Mouse (Mus musculus): Measurements from ENCODE around the gene Nfix. TPM values are rescaled to one million over a fixed set of nuclear protein-coding genes. Genes with fewer than 3 reads are reported as not detected.

Gene Nfix
- total RNA-seq, 1 experiment from 2014 or later, result 26.3 TPM

DNA sequence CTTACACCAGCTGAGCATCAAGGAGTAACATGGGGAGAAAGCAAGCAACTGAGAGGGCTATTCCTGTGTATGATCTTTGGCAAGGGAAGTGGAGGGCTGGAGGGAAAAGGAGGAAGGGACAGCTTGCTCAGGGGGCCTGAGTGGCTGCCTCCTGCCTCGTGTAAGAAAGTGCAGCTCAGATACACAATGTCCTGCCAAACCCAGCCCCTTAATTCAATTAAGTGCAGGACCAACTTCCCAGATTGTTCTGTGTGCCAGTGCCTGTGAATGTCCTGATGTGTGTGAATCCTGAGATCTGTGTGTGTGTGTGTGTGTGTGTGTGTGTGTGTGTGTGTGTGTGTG is 60.8 kb downstream of the Nfix start:
- ATAC-seq (replicated peaks in 1 of 2; ENCODE audit: insufficient read depth in 1 of 2, low FRiP score in 2 of 2, low TSS enrichment in 1 of 2, low read depth in 1 of 2, poor library complexity in 2 of 2, severe bottlenecking in 2 of 2), result no peak

GRCm38 (mm10) chr8:84738715-84739400 is 61.3 kb downstream of the Nfix start:
- no peak for ATAC-seq (replicated peaks in 1 of 2; ENCODE audit: insufficient read depth in 1 of 2, low FRiP score in 2 of 2, low TSS enrichment in 1 of 2, low read depth in 1 of 2, poor library complexity in 2 of 2, severe bottlenecking in 2 of 2)

DNA sequence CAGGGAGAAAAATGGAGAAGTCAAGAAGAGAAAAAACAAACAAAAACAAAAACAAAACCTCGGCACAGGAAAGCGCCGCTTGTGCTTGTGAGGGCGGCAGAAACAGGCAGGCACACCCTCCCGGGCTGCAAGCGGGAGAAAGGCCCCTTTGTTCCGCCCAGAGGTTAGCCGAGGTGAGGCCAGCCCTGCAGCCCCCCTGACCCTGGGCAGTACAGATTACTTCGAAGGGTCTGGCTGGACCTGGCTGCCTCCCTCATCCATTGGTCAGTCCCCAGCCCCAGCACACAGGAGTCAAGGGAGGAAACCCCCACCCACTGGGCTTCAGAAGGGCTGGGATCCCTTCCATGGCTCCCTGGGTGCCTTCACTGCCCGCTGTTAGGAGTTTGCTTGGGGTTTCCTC is 61.9 kb downstream of the Nfix start:
- ATAC-seq (replicated peaks in 1 of 2; ENCODE audit: insufficient read depth in 1 of 2, low FRiP score in 2 of 2, low TSS enrichment in 1 of 2, low read depth in 1 of 2, poor library complexity in 2 of 2, severe bottlenecking in 2 of 2), result no peak

- peak; percentile 94 to 95 for ATAC-seq (replicated peaks in 1 of 2; ENCODE audit: insufficient read depth in 1 of 2, low FRiP score in 2 of 2, low TSS enrichment in 1 of 2, low read depth in 1 of 2, poor library complexity in 2 of 2, severe bottlenecking in 2 of 2)
Observed at GRCm38 (mm10) chr8:84737608-84738007, 62.5 kb downstream of the Nfix start.

GRCm38 (mm10) chr8:84736521-84736920 is 63.6 kb downstream of the Nfix start:
- ATAC-seq (replicated peaks in 1 of 2; ENCODE audit: insufficient read depth in 1 of 2, low FRiP score in 2 of 2, low TSS enrichment in 1 of 2, low read depth in 1 of 2, poor library complexity in 2 of 2, severe bottlenecking in 2 of 2), result no peak

DNA sequence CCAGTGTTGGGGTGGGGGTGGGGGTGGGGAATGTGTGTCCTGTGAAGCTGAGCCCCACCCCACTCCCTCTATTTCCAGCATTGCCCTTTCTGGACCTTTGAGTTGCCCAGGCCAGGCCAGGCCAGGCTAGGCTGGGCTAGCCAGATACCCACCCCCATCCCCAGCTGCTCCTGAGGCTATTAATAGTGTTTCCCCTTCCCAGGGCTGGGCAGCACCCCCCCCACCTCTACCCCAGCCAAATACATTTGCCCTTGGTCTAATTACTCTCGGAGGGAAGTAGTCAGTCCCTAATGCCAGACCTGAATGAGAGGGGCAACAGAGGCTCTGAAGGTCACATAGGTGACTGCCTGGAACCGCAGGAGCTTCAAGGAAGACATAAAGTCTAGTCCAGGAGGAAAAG is 64.5 kb downstream of the Nfix start:
- ATAC-seq (replicated peaks in 1 of 2; ENCODE audit: insufficient read depth in 1 of 2, low FRiP score in 2 of 2, low TSS enrichment in 1 of 2, low read depth in 1 of 2, poor library complexity in 2 of 2, severe bottlenecking in 2 of 2), result no peak

- no peak for ATAC-seq (replicated peaks in 1 of 2; ENCODE audit: insufficient read depth in 1 of 2, low FRiP score in 2 of 2, low TSS enrichment in 1 of 2, low read depth in 1 of 2, poor library complexity in 2 of 2, severe bottlenecking in 2 of 2)
Observed at GRCm38 (mm10) chr8:84734680-84735079, 65.5 kb downstream of the Nfix start.

GRCm38 (mm10) chr8:84733959-84734358 is 66.2 kb downstream of the Nfix start:
- ATAC-seq (replicated peaks in 1 of 2; ENCODE audit: insufficient read depth in 1 of 2, low FRiP score in 2 of 2, low TSS enrichment in 1 of 2, low read depth in 1 of 2, poor library complexity in 2 of 2, severe bottlenecking in 2 of 2), result no peak

DNA sequence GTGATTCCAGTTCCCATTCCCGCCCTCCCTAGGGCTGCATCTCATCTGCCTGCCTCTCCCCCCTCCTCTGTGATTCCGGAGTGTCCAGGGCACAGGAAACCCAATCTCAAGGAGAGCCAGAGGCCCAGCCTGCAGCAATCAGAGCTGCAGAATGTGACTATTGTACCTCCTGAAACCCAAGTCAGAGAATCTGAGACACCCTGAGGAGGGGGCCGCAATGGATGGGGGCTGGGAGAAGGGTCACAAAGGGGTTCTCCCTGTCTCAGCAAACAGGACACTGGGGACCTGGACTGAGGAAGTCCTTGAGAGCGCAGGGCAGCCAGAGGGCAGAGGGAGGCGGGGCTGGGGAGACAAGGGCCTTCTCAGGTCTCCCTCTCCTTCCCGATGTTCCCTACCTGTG is 67.1 kb downstream of the Nfix start:
- ATAC-seq (replicated peaks in 1 of 2; ENCODE audit: insufficient read depth in 1 of 2, low FRiP score in 2 of 2, low TSS enrichment in 1 of 2, low read depth in 1 of 2, poor library complexity in 2 of 2, severe bottlenecking in 2 of 2), result no peak

DNA sequence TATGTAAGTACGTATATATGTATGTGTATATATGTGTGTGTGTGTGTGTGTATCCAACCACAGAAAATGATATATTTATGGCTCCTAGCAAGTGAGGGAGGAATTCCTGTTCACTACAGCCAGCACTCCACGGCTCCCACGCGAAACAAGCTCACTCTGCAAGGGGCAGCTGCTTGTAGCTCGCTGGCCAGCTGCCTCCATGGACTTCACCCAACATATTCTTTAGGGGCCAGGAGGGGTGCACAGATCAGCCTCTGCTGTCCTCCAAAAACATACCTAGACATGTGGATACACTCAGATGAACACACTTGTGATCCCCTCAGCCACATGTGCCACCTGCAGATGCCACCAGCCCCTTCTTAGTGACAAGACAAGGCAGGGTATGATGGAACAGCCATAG is 67.6 kb downstream of the Nfix start:
- no peak for ATAC-seq (replicated peaks in 1 of 2; ENCODE audit: insufficient read depth in 1 of 2, low FRiP score in 2 of 2, low TSS enrichment in 1 of 2, low read depth in 1 of 2, poor library complexity in 2 of 2, severe bottlenecking in 2 of 2)

DNA sequence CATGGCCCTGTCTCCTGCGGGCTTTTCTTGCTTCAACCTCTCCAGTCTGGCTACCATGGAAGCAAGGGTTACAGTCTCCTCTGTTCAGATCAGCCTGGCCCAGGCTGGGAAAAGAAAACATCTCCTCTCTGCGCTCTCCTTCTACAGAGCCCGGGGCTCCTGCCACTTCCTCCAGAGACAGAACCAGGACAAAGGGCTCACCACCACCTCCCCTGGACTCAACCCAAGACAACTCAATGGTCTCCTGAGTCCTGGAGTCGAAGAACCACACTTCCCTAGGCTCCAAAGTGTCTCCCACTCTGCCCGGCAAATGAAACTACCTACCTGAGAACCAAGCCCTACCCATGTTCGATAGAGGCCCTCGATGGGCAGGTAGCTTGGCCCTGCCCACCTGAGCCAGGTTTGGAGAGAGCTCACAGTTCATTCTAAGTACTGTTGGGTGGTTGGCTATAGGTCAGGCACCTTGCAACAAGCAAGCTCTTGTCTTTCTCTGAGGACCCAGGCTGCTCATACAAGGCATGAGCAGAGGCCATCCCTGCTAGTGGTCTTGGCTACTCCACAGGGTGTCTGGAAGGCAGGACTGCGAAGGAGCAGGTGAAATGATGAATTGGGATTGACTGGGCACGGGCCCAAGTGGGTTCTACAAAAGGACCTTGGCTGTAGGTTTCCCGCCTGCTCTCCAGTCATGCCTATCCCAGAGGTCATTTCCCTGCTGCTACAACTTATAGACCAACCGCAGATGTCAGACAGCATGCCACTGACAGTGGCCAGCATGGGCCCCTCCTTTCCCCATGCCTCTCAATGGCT is 68.6 kb downstream of the Nfix start:
- ATAC-seq (replicated peaks in 1 of 2; ENCODE audit: insufficient read depth in 1 of 2, low FRiP score in 2 of 2, low TSS enrichment in 1 of 2, low read depth in 1 of 2, poor library complexity in 2 of 2, severe bottlenecking in 2 of 2), result 0 out of 4 replicates have a peak, but pooled peaks of 1 of the 2 experiments have one; percentile 23

DNA sequence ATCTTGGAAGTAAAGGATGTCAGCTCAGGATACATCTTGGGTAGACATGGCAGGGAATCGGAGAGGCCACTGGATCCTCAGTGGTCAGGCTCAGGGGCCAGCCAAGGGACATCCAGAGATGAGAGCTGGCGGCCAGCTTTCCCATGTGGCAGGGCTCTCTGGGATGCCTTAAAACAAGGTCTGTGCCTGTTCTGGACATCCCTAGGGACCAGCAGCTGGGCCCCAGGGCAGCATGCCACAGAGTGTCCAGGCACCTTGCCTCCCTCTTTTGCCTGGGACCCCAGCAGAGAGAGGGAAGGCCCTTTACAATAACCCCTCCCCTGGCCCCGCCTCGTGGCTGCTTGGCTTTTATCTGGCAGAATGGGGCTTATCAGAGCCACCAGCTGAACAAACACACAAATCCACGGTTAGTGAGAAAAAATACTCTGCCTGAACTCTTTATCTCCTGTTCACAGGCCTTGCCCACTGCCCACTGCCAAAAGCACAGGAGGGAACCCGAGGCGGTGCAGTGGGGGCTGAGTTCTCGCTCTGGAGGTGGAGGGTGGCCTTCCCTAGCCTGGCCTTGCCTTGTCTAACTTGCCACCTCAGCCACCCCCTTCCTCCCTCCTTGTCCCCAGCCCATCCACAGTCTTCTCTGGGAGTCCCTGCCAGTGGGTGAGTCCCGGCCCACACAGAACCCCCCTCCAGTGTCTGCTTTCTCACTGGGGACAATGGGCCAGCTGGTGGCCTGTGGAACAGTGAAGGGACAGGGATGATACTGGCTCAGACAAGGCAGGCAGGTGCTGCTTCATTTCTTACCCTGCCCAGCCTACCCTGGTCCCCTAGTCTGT is 69.4 kb downstream of the Nfix start:
- ATAC-seq (replicated peaks in 1 of 2; ENCODE audit: insufficient read depth in 1 of 2, low FRiP score in 2 of 2, low TSS enrichment in 1 of 2, low read depth in 1 of 2, poor library complexity in 2 of 2, severe bottlenecking in 2 of 2), result peak; percentile 73 to 82

GRCm38 (mm10) chr8:84729921-84730362 is 70.2 kb downstream of the Nfix start:
- ATAC-seq (replicated peaks in 1 of 2; ENCODE audit: insufficient read depth in 1 of 2, low FRiP score in 2 of 2, low TSS enrichment in 1 of 2, low read depth in 1 of 2, poor library complexity in 2 of 2, severe bottlenecking in 2 of 2), result no peak

DNA sequence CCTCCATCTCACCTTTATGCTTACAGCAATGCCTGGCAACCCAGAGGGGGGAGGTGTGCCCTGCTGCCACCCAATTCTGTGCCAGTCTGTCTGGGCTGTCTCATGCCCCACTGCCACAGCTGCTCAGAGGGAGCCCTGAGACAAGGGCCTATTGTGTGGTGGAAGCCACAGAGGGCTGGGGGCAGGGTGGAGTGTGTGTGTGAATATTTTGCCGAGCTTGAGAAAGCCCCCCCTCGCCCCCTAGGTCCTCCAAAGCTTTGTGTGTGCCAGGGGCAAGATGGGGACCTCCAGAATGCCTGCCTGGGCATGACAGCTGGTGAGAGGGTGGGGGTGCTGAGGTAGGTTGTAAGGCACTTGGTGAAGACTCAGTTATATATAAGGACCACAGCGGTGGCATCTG is 71.7 kb downstream of the Nfix start:
- ATAC-seq (replicated peaks in 1 of 2; ENCODE audit: insufficient read depth in 1 of 2, low FRiP score in 2 of 2, low TSS enrichment in 1 of 2, low read depth in 1 of 2, poor library complexity in 2 of 2, severe bottlenecking in 2 of 2), result no peak

DNA sequence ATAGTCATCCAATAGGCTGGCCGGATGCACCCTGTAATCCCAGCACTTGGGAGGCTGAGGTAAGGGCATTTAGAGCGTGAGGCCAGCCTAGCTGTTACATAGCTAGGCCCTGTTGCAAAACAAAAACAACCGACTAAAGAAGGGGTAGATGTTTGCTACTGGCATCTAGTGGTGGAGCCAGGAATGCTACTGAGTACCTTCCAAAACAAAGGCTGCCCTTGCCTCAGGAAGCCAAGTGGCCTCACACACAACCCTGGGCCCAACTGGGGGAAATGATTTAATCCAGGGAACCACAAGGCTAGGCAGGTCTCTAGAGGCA is 74.2 kb downstream of the Nfix start:
- ATAC-seq (replicated peaks in 1 of 2; ENCODE audit: insufficient read depth in 1 of 2, low FRiP score in 2 of 2, low TSS enrichment in 1 of 2, low read depth in 1 of 2, poor library complexity in 2 of 2, severe bottlenecking in 2 of 2), result peak; percentile 29; a peak in 3 of 4 replicates

DNA sequence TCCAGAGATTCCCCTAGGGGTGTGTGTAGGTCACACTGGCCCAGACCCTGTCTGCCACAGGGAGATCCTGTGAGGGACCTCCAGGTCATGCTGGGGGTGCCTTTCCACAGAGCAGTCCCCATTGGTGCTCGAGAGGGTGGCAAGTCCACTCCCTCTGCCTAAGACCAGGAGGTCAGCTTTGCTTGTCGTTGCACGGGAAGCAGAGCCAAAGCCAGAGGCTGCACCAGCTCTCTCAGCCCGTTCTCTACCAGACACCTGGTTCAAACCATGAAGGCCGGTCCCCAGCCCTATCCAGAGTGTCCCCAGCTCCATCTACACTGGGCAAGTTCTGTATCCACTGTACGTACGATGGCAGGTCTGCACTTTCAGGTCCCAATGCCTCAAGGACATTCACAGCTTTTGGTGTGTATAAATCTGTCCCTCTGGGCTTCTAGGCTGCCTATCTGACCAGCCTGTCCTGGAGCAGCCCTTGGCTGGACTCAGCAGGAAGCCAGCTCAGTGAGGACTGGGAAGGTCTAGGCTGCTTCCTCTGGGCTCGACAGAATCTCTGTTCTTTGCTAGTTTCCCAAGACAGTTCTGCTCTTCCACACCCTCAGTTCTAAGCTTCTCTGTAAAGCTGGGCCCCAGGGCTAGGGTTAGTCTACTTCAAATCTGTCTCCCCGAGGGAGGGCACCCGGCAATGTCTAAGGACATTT is 74.8 kb downstream of the Nfix start:
- no peak for ATAC-seq (replicated peaks in 1 of 2; ENCODE audit: insufficient read depth in 1 of 2, low FRiP score in 2 of 2, low TSS enrichment in 1 of 2, low read depth in 1 of 2, poor library complexity in 2 of 2, severe bottlenecking in 2 of 2)

DNA sequence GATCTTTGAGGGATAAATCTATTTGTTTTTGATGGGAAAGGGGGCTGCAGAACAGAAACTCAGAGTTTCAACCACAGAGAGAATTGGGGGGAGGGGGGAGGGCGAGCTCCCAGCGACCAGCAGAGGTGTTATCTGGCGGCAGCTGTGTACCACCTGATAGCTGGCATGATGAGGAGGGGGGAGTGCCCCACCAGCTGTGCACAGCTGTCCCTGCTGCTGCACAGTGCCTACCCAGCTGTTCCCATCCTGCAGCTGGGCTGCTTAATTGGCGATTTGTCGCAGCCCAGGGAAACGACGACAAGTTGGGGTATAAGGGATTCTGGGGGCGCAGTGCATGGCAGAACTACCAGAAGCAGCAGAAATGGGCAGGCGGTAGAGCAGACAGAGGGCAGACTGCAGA is 75.5 kb downstream of the Nfix start:
- no peak for ATAC-seq (replicated peaks in 1 of 2; ENCODE audit: insufficient read depth in 1 of 2, low FRiP score in 2 of 2, low TSS enrichment in 1 of 2, low read depth in 1 of 2, poor library complexity in 2 of 2, severe bottlenecking in 2 of 2)

DNA sequence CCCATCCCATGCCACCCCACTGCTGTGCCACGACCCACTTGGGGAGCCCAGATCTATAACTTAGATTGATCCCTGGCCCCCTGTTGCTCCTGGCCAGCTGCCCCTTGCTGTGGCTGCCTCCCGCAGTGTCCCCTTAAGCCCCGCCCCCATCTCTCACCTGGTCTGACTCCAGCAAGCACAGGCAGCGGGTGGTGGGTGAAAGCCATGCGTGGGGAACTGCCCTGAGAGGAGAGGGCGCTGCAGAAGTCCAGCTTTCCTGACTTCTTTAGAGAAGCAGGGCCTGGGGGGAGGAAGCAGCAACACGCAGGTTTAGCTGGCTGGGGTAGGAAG is 76.6 kb downstream of the Nfix start:
- ATAC-seq (replicated peaks in 1 of 2; ENCODE audit: insufficient read depth in 1 of 2, low FRiP score in 2 of 2, low TSS enrichment in 1 of 2, low read depth in 1 of 2, poor library complexity in 2 of 2, severe bottlenecking in 2 of 2), result no peak

All from hematopoietic stem cell, adult 5-6 weeks (primary cell).